Mouse (Mus musculus) forelimb bud, embryonic 11.5 days (tissue): ENCODE results near the gene Gm26602.

ENCODE experiments used
- DNase-seq: peaks from one replicate; pipeline ENCODE4 v3.0.0-alpha.2; 2012; ENCODE audit warnings: low read depth, low spot score

Gm26602 gene

DNA sequence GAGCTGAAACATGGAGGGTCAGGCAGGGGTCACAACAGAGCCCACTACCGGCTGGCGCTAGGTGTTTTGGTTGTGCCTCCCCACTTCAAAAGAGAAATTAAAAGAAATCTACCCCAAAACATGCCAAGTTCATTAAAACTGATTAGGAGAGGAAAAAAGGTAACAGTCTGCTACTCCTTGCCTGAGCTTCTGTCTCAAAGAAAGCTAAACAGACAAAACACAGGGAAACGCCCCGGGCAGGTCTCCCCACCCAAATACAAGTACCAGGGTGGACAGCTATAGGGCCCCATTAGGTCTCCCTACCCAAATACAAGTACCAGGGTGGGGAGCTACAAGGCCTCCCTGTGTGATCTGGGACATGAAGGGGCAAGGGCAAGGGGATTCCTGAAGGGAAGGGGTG, at the start of gene Gm26602:
Gene Gm26602 (plus strand): TSS at position 301 of the 400 bp plus-strand sequence.
- no peak for DNase-seq

DNA sequence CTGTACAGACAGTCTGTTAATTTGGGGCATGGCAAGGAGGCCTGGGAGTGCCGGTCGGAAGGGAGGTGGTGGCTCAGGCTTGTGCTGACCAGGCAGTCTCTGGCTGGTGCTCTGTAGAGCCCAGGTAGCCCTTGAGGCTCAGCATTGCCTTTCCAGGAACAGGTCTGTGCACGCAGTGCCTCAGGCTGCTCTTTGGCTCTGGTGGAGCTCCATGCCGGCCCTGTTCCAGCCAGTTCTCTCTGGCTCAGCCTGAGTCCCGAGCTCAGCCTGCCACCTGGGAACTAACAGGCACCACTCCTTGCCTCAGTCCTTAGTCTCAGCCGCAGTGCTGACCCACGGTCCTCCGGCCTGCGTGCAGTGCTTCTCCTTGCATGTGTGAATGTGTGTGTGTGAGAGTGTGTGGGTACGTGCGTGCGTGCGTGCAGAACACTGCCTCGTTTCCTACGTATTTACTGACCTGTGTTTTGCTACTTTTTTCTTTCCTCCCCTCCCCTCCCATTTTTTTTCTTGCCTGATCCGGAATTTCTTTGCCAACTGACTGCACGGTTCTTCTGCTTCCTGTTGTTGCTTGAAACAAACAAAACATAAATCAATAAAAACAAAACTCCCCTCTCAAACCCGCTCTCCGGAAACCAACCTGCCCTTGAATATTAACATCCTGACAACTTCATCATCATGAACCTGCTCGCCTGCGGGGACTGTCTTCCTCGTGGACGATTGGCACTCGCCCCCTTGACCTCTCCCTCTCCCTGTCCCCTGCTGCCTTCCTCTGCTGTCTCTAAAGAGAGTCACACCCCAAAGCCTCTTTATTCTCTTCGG, 49.2 kb upstream of the Gm26602 start:
- DNase-seq = no peak

DNA sequence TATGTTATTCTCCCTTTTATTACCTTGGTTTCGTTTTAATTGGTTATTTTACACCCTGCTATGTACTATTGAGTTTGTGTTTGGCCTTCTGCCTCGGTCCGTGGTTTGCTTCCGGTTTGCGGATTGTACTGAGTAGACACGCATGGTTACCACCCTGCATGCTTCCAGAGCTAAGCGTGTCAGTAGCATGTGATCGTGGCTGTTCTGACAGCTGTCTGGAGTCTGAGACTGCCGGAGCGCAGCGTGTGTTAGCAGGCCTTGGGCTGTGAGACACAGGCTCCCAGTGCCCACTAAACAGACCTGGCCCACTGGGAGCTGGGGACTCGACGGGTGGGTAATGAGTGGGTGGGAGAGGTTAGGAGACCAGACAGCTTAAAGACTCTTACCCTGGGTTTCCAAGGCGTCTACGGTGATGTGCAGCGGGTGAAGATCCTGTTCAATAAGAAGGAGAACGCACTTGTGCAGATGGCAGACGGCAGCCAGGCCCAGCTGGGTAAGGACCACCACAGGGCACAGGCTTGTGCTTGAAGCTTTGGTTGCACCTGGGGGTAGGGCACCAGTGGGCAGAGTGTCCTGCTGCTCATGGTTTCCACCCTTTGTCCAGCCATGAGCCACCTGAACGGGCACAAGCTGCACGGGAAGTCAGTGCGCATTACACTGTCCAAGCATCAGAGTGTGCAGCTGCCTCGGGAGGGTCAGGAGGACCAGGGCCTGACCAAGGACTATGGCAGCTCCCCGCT, 48.4 kb upstream of the Gm26602 start:
- DNase-seq = no peak

DNA sequence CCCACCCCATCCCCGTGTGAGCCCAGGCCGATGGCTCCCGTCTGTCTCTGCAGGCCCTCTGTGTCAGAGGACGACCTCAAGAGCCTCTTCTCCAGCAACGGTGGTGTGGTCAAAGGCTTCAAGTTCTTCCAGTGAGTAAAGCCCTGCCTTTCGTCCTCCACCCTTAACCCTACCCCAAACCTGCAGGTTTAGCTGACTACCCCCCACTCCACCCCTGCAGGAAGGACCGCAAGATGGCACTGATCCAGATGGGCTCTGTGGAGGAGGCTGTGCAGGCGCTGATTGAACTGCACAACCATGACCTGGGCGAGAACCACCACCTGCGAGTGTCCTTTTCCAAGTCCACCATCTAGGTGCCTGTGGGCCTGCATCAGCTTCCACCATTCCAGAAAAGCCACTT, 47.7 kb upstream of the Gm26602 start:
- no peak for DNase-seq

DNA sequence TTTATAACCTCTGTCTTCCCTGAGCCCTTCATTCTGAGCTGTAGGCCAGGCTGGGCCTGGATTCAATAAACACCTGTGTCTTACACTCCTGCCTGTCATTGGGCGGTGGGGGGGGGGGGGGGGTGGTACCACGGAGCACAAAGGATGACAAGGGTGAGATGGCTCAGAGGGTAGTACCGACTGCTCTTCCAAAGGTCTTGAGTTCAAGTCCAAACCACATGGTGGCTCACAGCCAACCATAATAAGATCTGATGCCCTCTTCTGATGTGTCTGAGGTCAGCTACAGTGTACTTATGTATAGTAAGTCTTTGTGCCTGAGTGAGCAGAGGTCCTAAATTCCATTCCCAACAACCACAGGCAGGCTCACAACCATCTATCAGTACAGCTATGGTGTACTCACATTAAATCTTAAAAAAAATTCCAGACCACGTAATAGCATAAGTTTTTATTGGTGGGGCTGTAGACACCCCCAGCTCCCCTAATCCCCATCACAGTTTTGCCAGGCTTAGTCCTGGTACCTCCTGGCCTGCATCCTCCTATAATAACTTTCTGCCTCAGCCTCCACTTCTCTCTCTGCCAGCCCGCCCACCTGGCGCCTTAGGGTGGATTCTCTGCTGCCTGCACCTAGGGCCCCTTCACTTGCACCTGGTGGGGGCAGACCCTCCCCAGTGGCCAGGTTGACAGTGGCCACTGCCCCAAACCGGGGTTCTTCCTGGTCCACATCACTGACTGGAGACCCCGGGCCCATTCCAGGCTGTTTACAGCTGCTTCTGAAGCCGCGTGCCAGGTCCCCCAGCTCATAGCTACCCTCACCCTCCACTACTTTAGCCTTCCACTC, 46.1 kb upstream of the Gm26602 start:
- DNase-seq = no peak

DNA sequence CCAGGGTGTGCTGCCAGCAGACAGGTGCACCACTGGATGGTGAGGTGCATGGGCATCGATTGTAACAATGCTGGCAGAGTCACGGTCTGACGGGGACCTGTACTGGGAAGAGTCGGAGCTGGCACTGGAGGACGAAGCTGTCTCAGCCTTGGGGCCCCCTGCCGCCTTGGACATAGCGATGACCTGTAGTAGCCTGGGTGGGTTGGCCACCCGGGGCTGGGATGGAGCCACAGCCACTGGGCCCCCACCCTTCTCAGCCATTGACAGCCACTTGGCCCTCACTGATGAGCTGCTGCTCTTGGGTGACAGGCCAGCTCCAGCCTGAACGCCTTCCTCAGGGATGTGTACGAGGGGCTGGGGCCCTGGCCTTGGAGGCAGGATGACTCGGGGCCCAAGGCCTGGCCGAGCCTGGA, 45.5 kb upstream of the Gm26602 start:
- DNase-seq = no peak

DNA sequence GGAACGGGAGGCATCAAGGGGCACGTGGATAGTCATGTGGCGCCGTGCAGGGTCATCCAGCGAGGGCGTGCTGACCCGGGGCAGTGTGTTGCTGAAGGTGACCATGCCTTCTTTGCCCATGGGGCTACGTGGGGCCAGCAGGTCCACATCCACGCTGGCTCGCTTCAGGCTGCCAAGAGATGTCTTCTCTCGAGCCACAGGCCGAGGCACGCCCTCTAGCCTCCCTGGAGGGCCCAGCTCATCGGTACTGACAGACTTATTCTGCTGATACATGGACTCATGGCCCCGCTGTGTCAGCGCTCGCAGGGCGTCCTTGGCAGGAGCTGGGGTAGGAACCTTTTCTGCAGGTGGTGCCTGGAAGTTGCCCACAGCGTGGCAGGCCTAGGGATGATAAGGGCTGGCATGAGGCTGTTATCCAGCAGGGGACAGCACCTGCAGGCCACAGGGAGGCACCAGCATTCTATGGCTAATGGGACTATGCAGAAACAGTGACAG, 44.8 kb upstream of the Gm26602 start:
- no peak for DNase-seq

DNA sequence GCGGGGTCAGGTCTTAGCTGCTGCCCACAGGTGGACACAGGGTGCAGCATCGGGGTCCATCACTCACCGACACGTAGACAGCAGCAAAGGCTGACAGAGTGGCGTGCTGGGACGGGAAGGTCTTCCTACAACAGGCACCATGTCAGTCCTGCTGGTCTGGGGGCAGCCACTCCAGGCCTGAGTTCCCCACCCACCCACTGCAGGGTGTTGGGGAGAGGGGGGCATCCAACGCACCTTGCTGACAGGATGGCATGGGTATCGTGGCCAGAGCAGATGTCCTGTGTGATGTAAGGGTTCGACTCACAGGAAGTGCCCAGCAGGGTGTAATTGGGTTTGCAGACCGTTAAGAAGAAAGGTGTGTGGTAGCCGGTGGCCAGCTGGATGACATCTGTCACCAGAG, 44.1 kb upstream of the Gm26602 start:
- DNase-seq = no peak

DNA sequence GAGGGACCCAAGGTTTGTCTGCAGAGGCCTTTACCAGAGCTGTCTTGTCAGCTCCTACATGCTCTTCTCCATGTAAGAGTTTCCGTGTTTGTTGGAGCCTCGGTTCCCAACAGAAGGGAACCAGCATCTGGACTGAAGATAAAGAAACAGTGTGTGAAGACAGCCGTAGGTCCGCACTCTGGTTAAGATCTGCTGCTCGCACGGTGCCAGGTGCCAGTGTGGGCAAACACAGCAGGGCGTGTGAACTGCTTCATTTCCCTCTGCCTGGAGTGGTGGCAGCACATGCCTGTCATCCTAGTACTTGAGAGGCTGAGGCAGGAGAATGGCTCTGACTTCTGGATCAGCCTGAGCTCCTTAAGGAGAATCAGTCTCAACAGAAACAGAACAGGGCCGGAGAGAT, 38.8 kb upstream of the Gm26602 start:
- no peak for DNase-seq

DNA sequence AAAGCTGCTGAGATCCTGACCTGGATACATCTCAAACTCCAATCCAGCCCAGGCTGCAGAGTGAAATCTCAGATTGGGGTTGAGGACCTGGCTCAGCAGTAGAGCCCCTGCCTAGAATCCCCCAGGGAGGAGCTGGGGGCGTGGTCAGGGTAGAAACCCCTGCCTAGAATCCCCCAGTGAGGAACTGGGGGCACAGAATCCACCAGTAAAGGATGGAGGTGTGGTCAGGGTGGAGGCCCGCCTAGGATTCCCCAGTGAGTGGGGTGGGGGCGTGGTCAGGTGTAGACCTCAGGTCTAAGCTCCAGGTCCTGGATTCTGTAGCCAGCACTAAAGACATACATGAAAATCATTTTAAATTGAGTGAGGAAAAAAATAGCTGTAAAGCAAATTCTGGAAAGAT, 37.8 kb upstream of the Gm26602 start:
- DNase-seq = no peak

DNA sequence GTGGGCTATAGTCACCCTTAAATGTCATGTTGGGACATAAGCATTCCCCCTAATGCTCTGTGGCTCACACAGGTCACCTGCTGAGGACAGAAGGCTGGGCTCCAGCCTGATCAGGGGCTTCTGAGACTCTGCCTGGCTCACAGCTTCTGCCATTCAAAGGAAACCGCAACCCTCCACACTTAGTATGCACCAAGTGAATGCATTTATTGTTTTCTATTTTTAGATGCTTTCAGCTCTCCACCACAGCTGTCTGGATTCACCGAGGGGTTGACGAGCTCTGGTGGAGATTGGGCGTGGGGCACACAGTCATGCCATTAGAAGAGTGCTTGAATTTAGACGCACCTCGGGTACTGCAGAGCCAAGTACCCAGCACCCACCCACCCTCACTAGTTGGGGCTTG, 37.3 kb upstream of the Gm26602 start:
- DNase-seq = no peak

DNA sequence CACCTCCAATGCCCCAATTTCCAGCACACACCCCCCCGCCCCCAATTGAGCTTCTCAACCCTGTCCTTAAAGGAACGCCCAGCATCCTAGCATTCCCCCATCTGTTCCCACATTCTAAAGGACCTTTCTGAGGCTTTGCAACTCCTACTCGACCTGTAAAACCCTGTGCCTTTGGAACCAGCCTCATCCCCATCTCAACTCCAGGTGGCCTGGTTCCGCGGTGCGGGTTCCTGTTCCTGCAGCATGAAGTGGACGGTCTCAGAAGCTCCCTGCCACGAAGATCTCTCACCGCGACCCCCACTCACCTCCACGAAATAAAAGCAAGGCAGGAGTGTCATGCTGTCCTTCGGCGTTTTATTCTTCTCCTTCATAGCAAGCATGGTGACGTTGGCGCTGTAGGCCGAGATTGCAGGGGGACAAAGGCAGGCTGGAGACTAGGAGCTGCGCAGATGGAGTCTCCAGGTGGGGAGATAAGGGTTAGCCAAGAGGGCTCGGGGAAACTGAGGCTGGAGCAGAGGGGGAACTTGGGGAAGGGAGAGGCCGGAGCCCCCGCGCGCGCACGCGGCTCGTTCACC, 36.9 kb upstream of the Gm26602 start:
- DNase-seq = no peak

DNA sequence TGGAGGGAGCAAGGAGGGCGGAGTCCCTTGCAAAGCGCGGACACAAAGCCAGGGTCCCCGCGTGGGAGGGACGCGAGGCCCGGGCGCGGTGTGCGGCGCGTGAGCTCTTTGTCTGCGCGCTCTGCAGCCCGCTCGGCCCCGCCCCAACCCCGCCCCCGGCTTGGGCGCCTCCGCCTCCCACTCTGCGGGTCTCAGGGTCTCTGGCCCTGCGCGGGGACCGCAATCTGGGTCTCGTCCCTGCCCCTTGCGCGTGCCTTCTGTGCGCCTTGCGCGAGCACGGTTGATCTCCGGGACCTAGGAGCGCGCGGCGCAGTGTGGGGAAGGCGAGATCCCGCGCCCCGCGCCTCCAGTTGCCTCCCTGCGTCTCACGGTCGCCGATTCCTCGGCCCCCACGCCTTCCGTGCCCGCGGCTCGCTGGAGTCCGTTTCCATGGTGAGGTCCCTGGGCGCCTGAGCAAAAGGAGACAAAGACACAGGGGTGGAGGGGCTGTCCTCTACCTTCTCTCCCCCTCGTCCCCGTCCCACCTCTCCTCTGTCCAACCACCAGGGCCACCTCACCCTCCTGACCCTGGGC, 36.3 kb upstream of the Gm26602 start, which contains the start of the genes Prtn3 and Plppr3:
Gene Prtn3 (plus strand): TSS at position 187 of the 573 bp plus-strand sequence.
Gene Plppr3 (minus strand): TSS at position 345 of the 573 bp plus-strand sequence.
- DNase-seq = peak; percentile 76

DNA sequence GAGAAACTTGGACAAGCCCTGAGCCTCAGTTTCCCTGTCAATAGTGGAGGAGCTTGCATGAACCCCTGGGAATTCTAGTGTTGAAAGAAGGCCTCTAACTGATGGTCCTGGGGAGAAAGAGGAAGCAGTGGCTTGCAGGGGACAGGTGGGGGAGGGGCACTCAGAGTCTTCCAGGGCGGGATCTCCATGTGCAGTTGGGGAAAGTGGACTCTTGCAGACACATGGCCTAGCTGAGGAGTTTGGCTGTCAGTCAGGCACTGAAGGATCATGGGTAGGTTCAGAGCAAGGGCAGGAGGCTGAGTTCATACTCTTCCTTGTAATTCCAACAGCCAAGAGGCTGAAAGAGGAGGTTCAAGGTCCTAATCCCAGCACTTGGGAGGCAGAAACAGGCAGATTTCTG, 33.5 kb upstream of the Gm26602 start:
- DNase-seq = no peak

DNA sequence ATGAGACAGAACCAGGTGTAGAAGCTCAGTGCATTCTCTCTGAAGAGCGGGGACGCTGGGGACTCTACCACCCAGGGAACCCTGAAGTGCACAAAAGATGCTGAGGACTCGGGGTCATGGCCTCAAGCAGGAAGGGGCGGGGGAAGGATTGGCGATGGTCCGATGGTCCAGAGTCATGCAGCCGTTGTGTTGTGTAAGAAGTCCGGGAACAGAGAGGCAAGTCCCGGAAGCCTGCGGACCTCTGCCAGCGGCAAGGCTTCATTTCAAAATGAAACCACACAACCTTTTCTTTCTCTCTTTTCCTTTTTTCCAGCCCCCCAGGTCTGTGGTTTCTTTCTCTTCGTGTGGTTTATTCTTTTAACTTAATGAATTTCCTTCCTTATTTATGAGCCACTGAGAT, 32.9 kb upstream of the Gm26602 start:
- DNase-seq = no peak

DNA sequence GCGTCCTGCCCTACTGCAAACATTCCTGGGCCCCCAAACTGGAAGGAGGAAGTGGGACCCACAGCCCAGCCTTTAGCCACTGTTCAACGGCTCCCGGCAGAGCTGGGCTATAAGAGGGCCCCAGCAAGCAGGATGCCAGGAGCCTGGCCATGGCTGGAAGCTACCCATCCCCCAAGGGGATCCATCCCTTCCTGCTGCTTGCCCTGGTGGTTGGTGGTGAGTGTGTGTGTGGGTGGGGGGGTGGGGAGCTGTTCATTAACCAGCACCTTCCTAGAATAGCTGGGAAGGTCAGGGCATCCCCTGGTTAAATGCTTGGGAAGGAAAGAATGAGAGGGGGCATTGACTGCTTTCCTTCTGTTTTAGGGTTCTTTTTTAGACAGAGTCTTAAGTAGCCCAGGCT, 31.1 kb upstream of the Gm26602 start:
- no peak for DNase-seq

DNA sequence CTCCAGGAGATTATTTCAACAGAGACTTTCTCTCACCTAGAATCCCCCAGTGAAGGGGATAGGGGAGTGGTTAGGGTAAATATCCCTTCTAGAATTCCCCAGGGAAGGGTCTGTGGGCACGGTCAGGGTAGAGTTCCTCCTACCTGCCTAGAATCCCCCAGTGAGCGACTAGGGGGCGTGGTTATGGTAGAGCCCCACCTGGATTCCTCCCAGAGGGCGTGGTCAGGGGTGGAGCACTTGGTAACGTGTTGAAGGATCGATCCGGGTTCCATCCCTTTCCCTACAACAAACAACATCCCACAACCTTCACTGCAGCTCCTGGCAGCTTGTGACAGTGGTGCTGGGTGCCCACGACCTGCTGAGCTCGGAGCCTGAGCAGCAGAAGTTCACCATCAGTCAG, 29.9 kb upstream of the Gm26602 start:
- DNase-seq = no peak

DNA sequence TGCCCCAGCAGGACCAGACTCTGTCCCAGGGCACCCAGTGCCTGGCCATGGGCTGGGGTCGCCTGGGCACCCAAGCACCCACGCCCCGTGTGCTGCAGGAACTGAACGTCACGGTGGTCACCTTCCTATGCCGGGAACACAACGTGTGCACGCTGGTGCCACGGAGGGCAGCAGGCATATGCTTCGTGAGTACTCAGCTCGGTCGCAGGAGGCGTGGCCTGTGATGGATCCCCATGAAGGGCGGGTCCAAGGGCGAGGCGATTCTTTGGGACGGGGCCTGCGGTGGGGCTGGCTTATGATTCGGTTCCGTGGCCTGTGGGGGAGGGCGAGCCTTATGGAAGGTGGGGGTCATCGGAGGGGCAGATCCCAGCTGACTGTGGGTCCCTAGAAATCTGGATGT, 28.7 kb upstream of the Gm26602 start:
- no peak for DNase-seq

DNA sequence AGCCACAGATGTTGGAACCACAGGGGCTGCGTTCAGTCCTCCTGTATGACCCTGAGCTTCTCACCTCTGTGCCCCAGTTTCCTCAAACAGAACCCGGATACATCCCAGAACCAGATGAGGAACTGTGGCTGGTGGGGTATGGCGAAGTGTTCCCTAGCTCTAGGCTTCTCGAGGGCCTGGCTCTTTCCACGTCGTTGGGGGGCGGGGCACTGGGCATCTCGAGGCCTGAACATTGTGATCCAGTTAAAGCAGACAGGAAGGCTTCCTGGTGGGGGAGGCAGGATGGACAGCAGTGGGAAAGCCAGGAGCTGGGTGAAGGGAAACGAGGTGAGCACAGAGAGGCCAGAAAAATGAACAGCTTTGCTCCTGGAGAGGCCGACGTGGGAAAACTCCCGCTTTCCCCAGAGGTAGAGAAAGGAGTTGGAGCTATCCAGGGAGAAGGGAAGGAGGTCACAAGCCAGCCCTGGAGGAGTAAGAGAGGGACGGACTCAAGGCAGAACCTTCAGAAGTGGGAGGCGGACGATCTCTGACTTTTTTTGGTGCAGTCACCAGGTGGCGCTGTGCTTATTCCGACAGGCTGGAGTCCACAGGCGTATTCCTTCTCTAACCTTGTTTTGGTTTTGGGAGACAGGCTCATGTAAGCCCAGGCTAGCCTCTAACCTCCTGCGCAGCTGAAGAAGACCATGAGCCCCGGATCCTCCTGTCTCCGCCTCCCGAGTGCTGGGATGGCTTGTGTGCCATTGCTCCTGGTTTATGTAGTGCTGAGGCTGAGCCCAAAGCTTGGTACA, 27.2 kb upstream of the Gm26602 start:
- DNase-seq = peak; percentile 81

DNA sequence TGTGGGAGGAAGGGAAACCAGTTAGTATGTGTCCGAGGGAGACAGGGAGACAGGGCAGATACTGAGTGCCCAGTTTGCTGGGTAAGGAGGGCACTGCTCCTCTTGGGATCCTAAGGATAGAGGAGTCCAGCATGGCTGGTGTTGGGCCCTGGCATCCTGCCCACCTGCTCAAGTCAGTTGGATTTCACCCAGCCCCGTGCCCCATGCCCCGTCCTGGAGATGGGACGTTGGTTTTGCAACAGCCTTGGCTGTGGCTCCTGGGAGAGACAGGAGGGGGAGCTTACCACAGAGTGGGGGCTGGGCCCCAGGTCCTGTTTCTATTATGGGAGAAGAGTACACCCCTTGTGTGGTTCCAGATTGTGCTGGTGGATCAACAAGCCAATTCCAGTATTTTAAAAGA, 26.2 kb upstream of the Gm26602 start:
- no peak for DNase-seq
